In genomic region chr7:15967312-15967711, GRCm38 (mm10) we compare ENCODE assay signal across 8 mouse cellular contexts. TPM values are rescaled to one million over a fixed set of nuclear protein-coding genes. Genes with fewer than 3 reads are reported as not detected.
A peak's percentile ranks its signal among the peaks of the same experiment; 100 is the strongest.
DNase-seq lines count a peak whose midpoint lies in the region; ATAC-seq and TF ChIP-seq lines count a peak whose summit lies in the region.

TSS of gene Ehd2 (minus strand) at chr7:15967567.

- H3K4me2 ChIP-seq in heart, postnatal 0 days (ENCODE audit: low read depth, low read length) = peak within 1 kb of the TSS; percentile 58

- DNase-seq in MN1 (ENCODE audit: low spot score) = peak; percentile 75
- DNase-seq in c-Kit-negative CD71-positive TER-119-positive erythroid progenitor cells, embryonic 14.5 days (ENCODE audit: low read depth, low spot score) = peak; percentile 52
- DNase-seq in fibroblast of lung, adult 2 months (ENCODE audit: low read depth) = peak; percentile 58
- peak; percentile 74 for DNase-seq in heart, postnatal 0 days (ENCODE audit: low spot score)
- DNase-seq in kidney, postnatal 4 days = peak; percentile 83 to 89
- DNase-seq in lung, postnatal 4 days = peak; percentile 90 to 92
- peak; percentile 83 for DNase-seq in retina, postnatal 1 day
- peak; percentile 67 to 83 for DNase-seq in urinary bladder, postnatal 36 days (ENCODE audit: low spot score in 2 of 2)

- peaks cover 20% of the 10 kb centered on the region for H3K36me3 ChIP-seq in heart, postnatal 0 days (replicated peaks; ENCODE audit: control insufficient read depth, insufficient read depth, low read length)

- TF ChIP-seq CTCF in heart, postnatal 0 days (IDR thresholded peaks at IDR 0.05; ENCODE audit: low read depth) = peak; percentile 91

- no peaks in the 10 kb centered on the region for H3K27me3 ChIP-seq in heart, postnatal 0 days (ENCODE audit: control insufficient read depth, insufficient read depth, low read length)

- H3K4me3 ChIP-seq in heart, postnatal 0 days (ENCODE audit: low read depth, low read length) = peak within 1 kb of the TSS; percentile 51

- peak; percentile 80 for ATAC-seq in heart, postnatal 0 days (ENCODE audit: insufficient read depth, low read depth)

- H3K9ac ChIP-seq in heart, postnatal 0 days (replicated peaks; ENCODE audit: low read depth, low read length) = peak within 1 kb of the TSS; percentile 59

- H3K27ac ChIP-seq in heart, postnatal 0 days (ENCODE audit: low read depth) = peak within 1 kb of the TSS; percentile 39

- TF ChIP-seq EP300 in heart, postnatal 0 days (IDR thresholded peaks at IDR 0.05; ENCODE audit: low read depth) = no peak

- 0% methylated on average over 14 of the region's 22 CpGs for WGBS in heart, postnatal 0 days

- H3K4me1 ChIP-seq in heart, postnatal 0 days (ENCODE audit: control insufficient read depth, insufficient read depth) = peaks cover 19% of the 10 kb centered on the region; the same call in 1 of the 2 replicates

- H3K9me3 ChIP-seq in heart, postnatal 0 days (replicated peaks; ENCODE audit: control insufficient read depth, low read length) = no peaks in the 10 kb centered on the region

RNA-seq across cellular contexts. Expression of gene Ehd2, which starts in this region (rescaled TPM):
- total RNA-seq in heart, postnatal 0 days (2014; rRNA removed; ENCODE audit: low replicate concordance) = 66.7 and 80.0 TPM in 2 replicates
- polyA plus RNA-seq in heart, postnatal 0 days (2015; fragmentation: Nextera tagmentation; extraction: Ambion mirVana) = 47.5 and 48.7 TPM in 2 replicates

Comparison
In these comparisons a context has a peak if more than half of its experiments do, and no peak if none do; other contexts are left out.
1. Peak in every context shown above with its lines: DNase-seq, ATAC-seq, H3K4me3 ChIP-seq and H3K27ac ChIP-seq.